Mouse (Mus musculus) frontal cortex, adult 2 months (tissue): ENCODE measurements around the gene Mapk11. TPM values are rescaled to one million over a fixed set of nuclear protein-coding genes. Genes with fewer than 3 reads are reported as not detected.

ENCODE experiments used
- DNase-seq, 2 experiments: peaks; one replicate each; pipeline ENCODE4 v3.0.0; 2022; ENCODE audit warnings: low spot score in 1 of 2; ENCODE audit errors: extremely low spot score in 1 of 2
- polyA plus RNA-seq: library from polyadenylated mRNA; depleted of rRNA; stranded (reverse); fragments of >200 nt; gene quantifications from 2 replicates; pipeline ENCODE4 v1.2.3, GENCODE M21; 2012; rRNA removed

Mapk11 gene
- 53.3 and 61.1 TPM in 2 replicates for polyA plus RNA-seq

GRCm38 (mm10) chr15:89149271-89150040 is at the start of gene Mapk11:
Mapk11 (minus strand) TSS chr15:89149628.
- peak in 1 of 2 experiments; percentile 52 for DNase-seq

DNA sequence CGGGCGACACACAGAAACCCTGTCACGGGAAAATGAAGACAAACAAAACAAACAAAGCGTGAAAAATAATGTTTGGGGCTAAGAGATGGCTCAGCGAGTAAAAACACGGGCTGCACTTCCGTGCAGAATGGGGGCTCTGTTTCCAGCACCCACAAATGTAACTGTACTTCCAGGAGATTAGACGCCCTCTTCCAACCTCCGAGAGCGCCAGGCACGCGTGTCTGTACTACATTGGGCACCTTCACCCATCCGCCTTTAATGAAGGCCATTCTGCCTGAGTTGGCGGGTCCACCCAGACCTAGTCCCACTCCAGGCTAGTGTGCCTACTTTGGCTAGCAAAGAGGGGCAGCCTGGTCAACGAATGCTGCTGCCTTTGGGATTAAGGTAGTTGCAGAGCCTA is 47.6 kb upstream of the Mapk11 start:
- no peak for DNase-seq

DNA sequence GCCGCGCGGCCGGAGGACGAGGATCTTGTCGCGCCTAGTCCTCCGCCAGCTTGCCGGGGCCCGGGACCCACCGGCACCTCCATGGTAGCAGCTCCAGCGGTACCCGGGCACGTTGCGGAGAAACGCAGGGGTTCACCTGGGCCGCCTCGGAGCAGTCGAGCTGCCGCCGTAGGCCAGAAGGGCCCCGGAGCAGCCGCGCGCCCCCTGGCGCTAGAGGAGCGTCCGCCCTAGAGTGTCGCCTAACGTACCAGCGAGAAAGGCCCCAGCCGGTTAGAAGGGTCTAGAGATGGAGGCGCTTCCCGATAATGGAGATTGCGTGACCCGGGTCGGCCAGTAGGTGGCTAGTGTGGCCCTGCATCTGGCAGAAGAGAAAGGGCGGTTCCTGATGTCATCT is 46.9 kb upstream of the Mapk11 start, which contains the start of gene Dennd6b:
TSS of gene Dennd6b (minus strand) at position 184 of the 394 bp plus-strand sequence.
- DNase-seq: peak; percentile 97 to 99

DNA sequence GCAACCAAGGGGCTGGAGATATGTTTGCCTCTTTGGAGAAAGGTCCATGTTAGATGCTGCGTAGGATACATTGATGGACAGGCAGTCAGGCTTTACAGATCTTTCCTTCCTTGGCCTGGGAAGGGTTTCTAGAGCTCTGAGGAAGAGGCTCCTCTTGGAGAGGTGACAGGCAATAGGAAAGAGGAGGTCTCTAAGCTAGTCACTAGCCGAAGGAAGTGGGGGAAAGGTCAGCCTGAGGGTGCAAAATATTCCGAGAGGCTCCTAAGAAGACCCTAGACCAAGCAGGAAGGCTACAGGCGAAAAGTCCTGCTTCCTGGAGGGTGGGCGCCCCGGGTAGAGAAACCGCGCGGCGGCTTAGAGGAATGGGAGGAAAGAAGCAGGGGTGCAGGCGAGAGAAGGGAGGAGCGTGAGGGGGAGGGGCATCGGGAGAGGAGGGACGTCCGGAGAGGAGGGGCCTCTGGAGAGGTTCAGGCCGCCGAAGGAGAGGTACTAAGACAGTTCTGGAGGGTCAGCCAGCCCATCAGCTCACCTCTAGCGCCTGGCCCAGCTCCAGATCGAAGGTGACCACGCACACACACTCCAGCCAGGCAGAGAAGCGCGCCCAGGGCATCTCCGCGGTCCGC is 46.4 kb upstream of the Mapk11 start:
- peak; percentile 79 to 91 for DNase-seq

DNA sequence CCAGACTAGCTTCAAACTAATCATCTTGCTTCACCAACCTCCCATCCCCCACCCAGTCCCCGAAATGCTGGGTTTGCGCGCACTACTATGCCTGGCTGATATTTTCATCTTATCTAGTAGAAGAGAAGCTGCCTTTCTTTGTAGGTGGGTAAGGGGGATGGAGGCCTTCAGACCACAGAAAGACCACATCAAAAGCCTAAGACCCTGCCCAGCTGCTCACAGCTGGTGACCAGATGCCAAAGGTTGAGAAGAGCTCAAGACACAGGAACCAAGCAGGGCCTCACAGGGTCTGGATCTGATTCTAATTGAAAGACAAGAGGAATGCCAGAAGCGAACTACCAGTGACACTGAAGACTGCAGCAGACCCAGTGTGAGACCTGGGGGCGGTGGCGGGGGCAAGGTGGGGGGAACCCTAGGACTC is 45.8 kb upstream of the Mapk11 start:
- DNase-seq: no peak

DNA sequence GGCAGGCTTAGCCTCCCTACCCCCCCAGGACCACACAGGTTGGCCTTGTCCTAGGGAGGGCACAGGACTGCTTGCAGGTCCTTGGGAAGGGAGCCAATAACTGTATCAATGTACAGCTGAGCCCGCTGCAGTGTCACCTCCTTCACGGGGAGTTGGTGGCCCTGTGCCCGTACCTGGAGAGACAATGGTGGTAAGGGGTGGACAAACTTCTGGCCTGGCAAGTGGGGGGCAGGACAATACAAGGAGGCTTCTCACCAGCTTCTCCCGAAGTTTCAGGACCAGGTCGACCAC is 35.5 kb upstream of the Mapk11 start:
- DNase-seq: no peak

DNA sequence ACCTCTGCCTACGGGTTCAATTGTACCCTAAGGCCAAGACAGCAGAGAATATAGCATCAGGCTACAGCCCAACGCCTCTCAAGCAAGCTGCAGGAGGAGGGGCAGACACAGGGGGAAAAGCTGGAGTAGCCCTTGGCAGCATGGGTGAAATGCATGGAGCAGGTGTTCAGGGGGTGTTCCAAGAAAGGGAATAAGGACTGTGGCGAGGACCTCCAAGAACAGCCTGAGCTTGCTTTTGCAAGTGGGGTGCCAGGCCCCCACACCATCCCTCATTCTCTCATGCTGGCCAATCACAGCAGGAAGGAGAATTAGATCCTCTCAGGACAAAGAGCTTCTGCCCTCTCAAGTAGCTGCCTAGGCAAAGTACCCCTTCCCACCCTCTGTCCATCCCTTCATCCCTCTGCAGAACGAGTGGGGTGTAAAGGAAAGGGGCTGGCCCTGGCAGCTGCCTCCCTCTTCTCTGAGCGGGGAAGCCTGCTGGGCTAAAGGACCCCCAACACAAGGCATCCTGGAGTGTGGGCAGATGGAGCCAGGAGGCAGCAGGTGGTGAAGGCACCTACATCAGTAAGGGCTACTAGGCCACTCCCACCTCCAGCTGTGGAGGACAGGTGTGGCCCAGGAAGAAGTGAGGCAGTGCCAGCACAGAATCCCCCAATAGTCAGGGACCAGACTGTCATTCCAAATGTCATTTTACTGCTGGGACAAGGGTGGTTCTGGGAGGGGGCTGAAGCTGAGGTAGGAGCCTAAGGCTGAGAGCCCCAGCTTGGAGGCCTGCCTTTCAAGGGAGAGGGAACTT is 34.9 kb upstream of the Mapk11 start:
- no peak for DNase-seq

GRCm38 (mm10) chr15:89182842-89183241 is 33.4 kb upstream of the Mapk11 start:
- DNase-seq: no peak

DNA sequence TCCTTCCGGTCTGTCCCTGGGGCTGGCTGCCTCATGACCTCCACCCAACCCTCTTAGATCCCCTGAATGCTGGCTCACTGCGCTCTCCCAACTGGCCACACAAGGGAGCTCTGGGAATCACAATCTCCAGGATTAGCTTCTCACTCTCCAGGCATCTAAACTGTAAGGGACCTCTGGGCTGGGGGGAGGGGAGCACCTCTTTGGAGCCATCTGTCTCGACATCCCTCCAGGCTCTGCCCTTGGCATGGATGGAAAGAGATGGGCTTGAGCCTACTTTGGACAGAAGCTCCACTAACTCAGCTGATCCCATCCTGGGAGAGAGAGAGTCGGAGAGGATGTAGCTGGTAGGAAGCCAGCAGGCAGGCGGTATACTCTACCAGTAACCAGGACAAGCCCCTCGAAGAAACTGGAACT is 32.9 kb upstream of the Mapk11 start:
- no peak for DNase-seq

- DNase-seq: no peak
These were observed 32.3 kb upstream of the Mapk11 start for GRCm38 (mm10) chr15:89181561-89182270.

DNA sequence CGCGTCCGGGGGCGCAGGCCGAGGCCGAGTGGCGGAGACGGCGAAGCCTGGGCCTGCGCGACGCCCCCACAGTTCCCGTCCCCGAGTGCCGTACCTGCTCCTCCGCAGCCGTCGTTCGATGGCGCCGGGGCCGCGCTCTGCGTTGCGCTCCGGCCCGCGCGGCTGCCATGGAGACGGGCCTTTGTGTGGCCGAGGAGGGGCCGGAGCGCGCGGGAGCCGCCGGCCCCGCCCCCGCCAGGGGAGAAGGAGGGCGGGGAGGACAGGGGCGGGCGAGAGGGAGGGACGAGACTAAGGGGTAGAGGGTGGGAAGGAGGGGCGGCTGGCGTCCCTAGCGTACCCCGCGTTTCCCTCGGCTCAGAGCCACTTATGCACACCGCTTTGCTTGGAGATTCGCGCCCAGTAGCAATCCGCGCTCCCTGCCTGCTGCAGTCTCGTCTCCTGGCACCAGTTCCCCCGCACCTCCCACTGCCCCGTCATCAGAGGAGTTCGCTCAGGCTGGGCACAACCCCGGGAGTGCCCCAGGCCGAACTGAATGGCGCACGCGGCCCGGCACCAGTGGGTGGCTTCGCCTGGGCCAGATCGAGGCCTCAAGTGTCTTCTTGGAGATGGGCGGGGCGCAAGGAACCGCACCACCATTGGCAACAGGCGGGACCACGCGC is 31.3 kb upstream of the Mapk11 start, which contains the start of gene Plxnb2:
TSS of gene Plxnb2 (minus strand) at position 218 of the 659 bp plus-strand sequence.
- peak; percentile 47 to 72 for DNase-seq

GRCm38 (mm10) chr15:89180081-89180541 is 30.7 kb upstream of the Mapk11 start:
- no peak for DNase-seq

- no peak for DNase-seq
These were observed 30.2 kb upstream of the Mapk11 start for GRCm38 (mm10) chr15:89179630-89179964.

- DNase-seq: no peak
These were observed 29.7 kb upstream of the Mapk11 start for GRCm38 (mm10) chr15:89178954-89179629.

- DNase-seq: no peak
These were observed 28.9 kb upstream of the Mapk11 start for GRCm38 (mm10) chr15:89178260-89178860.

DNA sequence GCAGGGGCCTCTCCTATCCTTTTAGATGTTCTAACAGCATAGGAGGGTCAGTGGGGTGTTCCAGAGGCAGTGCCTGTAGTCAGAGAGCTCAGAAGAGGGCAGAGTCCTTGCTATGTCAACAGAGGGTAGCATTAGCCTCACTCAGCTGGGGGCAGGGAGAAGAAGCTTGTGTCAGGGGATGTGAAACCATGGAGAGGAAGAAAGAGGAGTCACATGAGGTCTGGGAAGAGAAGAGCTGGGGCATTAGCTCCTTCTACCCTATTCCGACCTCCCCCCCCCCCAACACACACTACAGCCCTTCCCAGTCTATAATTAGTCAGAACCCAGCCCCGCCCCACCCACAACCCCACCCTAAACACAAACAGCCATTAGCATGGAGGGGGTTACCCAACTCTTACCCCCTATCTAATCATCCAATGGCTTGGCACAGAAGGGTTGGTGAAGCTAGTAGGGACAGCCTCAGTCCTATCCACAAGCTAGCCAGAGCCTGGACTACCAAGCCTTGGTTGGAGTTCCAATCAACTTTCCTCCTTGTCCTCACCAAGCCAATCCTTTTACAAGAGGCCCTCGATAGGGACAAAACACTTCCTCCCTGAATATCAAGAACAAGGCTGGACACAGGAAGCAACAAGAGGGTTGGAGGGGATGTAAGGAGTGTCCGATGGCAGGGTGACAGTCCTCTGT is 28.3 kb upstream of the Mapk11 start:
- no peak for DNase-seq

DNA sequence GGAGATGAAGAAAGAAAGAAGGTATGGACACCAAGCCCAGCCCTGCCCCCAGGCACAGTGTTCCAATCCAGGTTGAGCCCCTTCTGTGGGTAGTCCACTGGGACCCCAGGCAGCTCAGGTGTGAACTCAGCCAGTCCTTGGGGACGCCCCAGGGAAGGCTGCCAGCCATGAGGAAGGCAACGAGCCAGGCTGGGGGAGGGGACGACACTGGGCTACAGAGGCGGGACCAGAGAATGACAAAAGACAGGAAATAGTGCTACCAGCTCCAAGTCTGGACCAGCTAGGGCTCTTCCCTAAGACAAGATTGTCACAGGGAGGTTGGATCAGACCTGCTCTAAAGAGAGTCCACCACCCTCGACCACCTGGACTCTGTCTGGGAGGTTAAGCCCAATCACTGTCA is 27.7 kb upstream of the Mapk11 start:
- DNase-seq: peak in 1 of 2 experiments; percentile 66

DNA sequence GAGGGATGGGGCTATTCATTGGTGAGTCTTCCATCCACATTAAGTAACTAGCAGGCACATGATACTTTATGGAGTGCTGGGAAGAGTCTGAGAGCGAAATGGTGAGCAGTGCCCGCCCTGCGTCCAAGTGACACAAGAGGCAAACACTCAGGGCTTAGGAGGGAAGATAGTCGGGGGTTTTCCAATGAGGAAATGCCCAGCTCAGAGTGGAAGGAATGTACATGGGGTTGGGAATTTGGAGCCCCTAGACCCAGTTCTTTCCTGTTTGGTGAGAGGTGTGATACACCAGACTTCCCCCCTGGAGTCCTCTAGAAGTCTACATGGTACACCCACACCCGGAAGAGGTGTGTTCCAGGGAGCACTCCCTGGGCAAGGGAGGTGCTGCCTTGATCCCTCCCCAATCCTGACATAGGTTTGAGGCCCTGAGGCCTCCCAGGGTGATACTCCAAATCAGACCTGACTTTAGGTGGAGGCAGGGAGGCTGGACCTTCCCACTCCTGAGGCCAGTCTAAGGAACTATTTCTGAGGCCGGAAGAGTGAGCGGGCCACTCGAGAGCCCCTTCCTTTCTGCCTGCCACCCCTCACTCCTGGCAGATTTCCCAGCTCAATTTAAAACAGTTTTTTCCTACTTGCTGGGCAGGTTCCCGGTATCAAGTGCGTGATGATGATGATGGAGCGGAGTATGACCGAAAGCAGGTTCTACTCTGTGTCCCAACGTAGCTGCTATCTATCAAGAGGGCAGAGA is 26.2 kb upstream of the Mapk11 start:
- no peak for DNase-seq
